Mouse (Mus musculus) midbrain, embryonic 14.5 days (tissue): ENCODE measurements around the gene Smg7. TPM values are rescaled to one million over a fixed set of nuclear protein-coding genes. Genes with fewer than 3 reads are reported as not detected.

ENCODE experiments used
- ATAC-seq: fragments of 200-750 bp; cut with Nextera tagmentation; 2 replicates; pipeline ENCODE4 v1.8.0; 2017; ENCODE audit warnings: moderate number of reproducible peaks, moderate library complexity; ENCODE audit not compliant: low FRiP score, low TSS enrichment
- DNase-seq: peaks from one replicate; pipeline ENCODE4 v3.0.0-alpha.2; 2015
- H3K27ac ChIP-seq: fragments of 300-500 bp; sonication (generic); replicated peaks from 2 replicates; pipeline ENCODE4 v1.5.1; 2014; ENCODE audit warnings: mild to moderate bottlenecking, low read depth, low read length, moderate library complexity
- H3K27me3 ChIP-seq: fragments of 300-500 bp; sonication (generic); 2 replicates; pipeline ENCODE4 v1.6.1; 2014; ENCODE audit warnings: low read length, control low read depth, mixed read lengths; ENCODE audit not compliant: control insufficient read depth, insufficient read depth
- H3K36me3 ChIP-seq: fragments of 300-500 bp; sonication (generic); 2 replicates; pipeline ENCODE4 v1.6.1; 2014; ENCODE audit warnings: low read length, control low read depth; ENCODE audit not compliant: control insufficient read depth, insufficient read depth
- H3K4me1 ChIP-seq: fragments of 300-500 bp; sonication (generic); 2 replicates; pipeline ENCODE4 v1.6.1; 2014; ENCODE audit warnings: mild to moderate bottlenecking, antibody characterized with exemption, low read length, control low read depth; ENCODE audit not compliant: control insufficient read depth, insufficient read depth
- H3K4me2 ChIP-seq: fragments of 300-500 bp; sonication (generic); 2 replicates; pipeline ENCODE4 v1.6.1; 2014; ENCODE audit warnings: mild to moderate bottlenecking, low read length, moderate library complexity
- H3K4me3 ChIP-seq: fragments of 300-500 bp; sonication (generic); replicated peaks from 2 replicates; pipeline ENCODE4 v1.5.1; 2014; ENCODE audit warnings: low read depth, low read length
- H3K9ac ChIP-seq: fragments of 300-500 bp; sonication (generic); replicated peaks from 2 replicates; pipeline ENCODE4 v1.6.1; 2014; ENCODE audit warnings: mild to moderate bottlenecking, low read length, moderate library complexity
- H3K9me3 ChIP-seq: fragments of 300-500 bp; sonication (generic); 2 replicates; pipeline ENCODE4 v1.6.1; 2016; ENCODE audit warnings: low read length, control low read depth, mixed read lengths; ENCODE audit not compliant: control insufficient read depth
- WGBS: fragments of 180-500 bp; shearing (Covaris S2); extraction: QIAGEN DNeasy Blood & Tissue Kit; methylation state at CpG from one replicate; pipeline ENCODE4 v1.1.7; 2014; 5-methylcytosine and 5-hydroxymethylcytosine counted together
- polyA plus RNA-seq: library from polyadenylated mRNA; unstranded; fragments of >200 nt; fragmentation: Nextera tagmentation; extraction: Ambion mirVana; gene quantifications from 2 replicates; pipeline ENCODE4 v1.2.1, GENCODE M21; 2014

Gene Smg7
- polyA plus RNA-seq, result 41.7 and 47.3 TPM in 2 replicates

DNA sequence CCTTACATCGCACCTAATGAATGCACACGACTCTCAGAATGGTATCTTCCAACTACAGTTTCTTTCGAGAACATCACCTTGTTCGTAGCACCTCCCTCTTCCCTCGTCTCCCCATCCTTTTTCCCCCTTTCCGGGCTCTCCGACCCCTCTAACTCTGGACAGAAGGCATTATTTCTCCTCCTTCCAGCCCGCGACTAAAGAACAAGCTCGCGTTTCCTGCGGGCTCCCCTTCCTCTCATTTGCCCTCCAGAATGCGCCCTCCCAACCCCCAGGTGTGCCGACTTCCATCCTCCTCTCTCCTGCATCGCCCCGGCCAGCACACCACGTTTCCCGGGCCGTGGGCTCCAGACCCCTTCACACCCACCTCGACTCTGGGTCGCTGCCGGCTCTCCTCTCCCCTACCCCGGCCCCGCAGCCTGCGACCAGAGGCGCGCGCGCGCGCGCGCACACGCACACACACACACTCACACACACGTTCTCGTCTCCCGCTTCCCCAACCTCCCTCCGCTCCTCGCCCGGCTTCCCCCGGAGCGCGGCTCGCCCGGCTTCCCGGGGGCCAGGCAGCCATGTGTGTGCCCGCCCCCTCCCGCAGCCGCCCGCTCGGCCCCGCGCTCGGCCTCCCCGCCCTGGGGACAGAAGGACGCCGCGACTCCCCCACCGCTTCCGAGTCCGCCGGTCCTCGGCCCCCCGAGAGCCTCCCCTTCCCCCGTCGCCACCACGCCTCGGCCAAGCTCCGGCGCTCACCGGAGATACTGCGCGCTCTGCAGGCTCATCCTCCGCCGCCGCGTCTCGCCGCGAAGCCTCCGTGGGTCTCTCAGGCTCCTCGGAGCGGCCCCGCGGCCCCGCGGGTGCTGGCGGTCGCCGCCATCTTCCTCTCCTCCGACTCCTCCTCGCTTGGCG lies at the start of gene Smg7:
Gene Smg7, minus strand, starts transcription at position 882 of the 900 bp plus-strand sequence.
- peak within 1 kb of the TSS; percentile 97 for H3K4me2 ChIP-seq
- under 1% methylated on average over 86 of the region's 93 CpGs for WGBS
- peak within 1 kb of the TSS; percentile 99 for H3K27ac ChIP-seq
- ATAC-seq, result peak; percentile 51
- H3K27me3 ChIP-seq, result no peaks in the 10 kb centered on the region
- DNase-seq, result peak; percentile 84
- H3K36me3 ChIP-seq, result 0 out of 2 replicates have a peak, but pooled peaks cover 2% of the 10 kb centered on the region
- no peaks in the 10 kb centered on the region for H3K9me3 ChIP-seq
- H3K4me3 ChIP-seq, result peak within 1 kb of the TSS; percentile 83
- H3K4me1 ChIP-seq, result peaks cover 11% of the 10 kb centered on the region
- H3K9ac ChIP-seq, result peak within 1 kb of the TSS; percentile 87

DNA sequence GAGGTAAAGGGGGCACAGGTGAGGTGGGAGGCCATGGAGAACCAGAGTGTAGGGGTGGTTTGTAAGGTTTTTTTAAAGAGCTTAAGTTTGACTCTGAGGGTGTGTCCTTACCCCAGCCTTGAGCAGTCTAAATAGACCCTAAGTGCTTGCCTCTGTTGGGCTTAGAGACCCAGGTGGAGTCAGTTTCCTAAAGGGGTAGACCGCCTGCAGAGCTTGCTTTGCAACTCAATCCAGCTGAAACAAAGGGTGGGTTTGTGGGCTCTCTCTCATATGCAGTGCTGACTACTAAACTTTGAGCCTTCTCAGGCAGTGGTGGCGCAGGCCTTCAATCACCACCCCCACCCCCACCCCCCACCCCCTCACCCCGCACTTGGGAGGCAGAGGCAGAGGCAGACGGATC lies 40.5 kb upstream of the Smg7 start:
- H3K4me1 ChIP-seq, result no peaks in the 10 kb centered on the region
- no peaks in the 10 kb centered on the region for H3K9me3 ChIP-seq
- 49% methylated on average over 4 of the region's 4 CpGs for WGBS
- H3K4me3 ChIP-seq, result no peak overlapping the region
- H3K9ac ChIP-seq, result no peak overlapping the region
- no peak for DNase-seq
- no peak overlapping the region for H3K4me2 ChIP-seq
- no peak for ATAC-seq
- no peak overlapping the region for H3K27ac ChIP-seq
- no peaks in the 10 kb centered on the region for H3K27me3 ChIP-seq
- no peaks in the 10 kb centered on the region for H3K36me3 ChIP-seq

DNA sequence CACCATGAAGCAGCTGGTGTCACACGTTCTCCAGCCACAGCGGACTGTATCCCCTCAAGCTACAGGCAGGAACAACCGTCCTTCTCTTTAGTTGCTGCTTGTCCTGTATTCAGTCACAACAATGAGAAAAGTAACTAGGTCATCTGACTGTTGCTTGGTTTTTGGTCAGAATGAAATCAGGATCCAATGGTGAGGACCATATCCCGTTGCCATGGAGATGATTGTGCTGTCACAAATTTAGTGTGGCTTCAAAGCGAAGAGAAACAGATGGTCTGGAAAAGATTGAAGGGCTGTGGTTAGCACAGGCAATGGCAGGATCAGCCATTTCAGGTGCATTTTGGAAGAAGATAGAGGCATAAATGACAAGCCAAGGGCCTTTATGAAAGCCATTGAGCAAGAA lies 33.9 kb upstream of the Smg7 start:
- no peak overlapping the region for H3K9ac ChIP-seq
- DNase-seq (peak; percentile 12), ATAC-seq (no peak)
- H3K4me3 ChIP-seq, result no peak overlapping the region
- H3K4me2 ChIP-seq, result no peak overlapping the region
- no peak overlapping the region for H3K27ac ChIP-seq
- H3K4me1 ChIP-seq, result no peaks in the 10 kb centered on the region
- 78% methylated on average over 5 of the region's 5 CpGs for WGBS
- H3K36me3 ChIP-seq, result no peaks in the 10 kb centered on the region
- no peaks in the 10 kb centered on the region for H3K9me3 ChIP-seq
- no peaks in the 10 kb centered on the region for H3K27me3 ChIP-seq

DNA sequence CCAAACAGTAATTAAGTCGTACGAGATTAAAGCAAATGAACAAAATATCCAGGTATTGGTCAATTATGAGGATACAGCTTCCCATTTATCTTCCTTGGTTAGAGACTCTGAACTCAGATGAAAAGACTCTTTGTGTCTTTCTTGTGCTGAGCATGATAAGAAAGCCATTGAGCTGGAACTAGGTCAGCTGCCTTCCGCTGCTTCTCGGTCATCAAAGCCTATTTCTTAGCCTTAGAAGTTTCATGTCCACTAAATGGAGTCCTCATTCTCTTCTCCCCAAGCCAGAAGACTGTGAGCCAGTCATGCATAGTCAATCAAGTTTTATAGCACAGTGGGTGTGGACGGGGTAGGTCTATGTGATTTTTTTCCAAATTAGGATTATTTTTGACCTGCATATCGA lies 33.0 kb upstream of the Smg7 start:
- no peaks in the 10 kb centered on the region for H3K9me3 ChIP-seq
- peak; percentile 6 for DNase-seq
- no peak overlapping the region for H3K9ac ChIP-seq
- H3K27me3 ChIP-seq, result no peaks in the 10 kb centered on the region
- no peak overlapping the region for H3K4me2 ChIP-seq
- H3K27ac ChIP-seq, result no peak overlapping the region
- H3K4me1 ChIP-seq, result no peaks in the 10 kb centered on the region
- no peak for ATAC-seq
- H3K4me3 ChIP-seq, result no peak overlapping the region
- 38% methylated on average over 6 of the region's 6 CpGs for WGBS
- no peaks in the 10 kb centered on the region for H3K36me3 ChIP-seq

DNA sequence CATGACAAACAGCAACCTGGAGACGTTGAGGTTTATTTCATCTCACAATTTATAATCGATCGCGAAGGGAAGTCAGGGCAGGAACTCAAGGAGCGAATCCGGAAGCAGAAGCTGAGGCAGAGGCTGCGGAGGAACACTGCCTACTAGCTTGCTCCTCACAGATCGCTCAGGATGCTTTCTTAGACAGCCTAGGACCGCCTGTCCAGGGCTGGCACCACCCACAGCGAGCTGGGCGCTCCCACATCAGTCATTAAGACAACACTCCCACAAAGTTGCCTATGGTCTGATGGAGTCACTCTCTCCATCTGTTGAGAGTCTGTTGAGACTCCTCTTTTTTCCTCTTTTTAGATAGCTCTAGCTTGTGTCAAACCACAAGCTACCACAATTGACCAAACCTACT lies 31.5 kb upstream of the Smg7 start:
- Histone ChIP-seq H3K36me3 (no peaks in the 10 kb centered on the region), H3K4me3 (no peak overlapping the region), H3K4me1 (no peaks in the 10 kb centered on the region), H3K27me3 (no peaks in the 10 kb centered on the region), H3K9me3 (no peaks in the 10 kb centered on the region), H3K4me2 (no peak overlapping the region), H3K9ac (no peak overlapping the region), H3K27ac (no peak overlapping the region)
- DNase-seq (no peak), ATAC-seq (no peak)
- 62% methylated on average over 11 of the region's 11 CpGs for WGBS

DNA sequence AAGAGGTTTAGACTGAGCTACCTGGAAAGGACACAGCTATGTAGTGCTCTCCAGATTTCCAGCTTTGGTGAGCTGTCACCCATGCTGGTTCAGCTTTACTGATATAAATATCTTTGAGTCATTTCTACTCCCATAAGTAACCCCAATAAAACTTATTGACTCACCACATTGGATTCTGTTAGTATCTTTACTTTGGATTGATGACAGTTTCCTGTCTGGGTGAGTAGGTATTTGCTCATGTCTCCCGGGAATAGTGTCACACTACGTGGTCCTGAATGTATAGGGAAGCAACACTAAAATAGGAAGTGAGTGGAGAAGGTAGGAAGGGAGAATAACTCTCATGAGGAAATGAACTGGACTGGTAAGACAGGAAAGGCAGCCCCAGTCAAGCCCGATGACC lies 19.3 kb upstream of the Smg7 start:
- no peaks in the 10 kb centered on the region for H3K27me3 ChIP-seq
- no peak for DNase-seq
- H3K36me3 ChIP-seq, result no peaks in the 10 kb centered on the region
- no peak for ATAC-seq
- WGBS, result 94% methylated on average over 3 of the region's 3 CpGs
- no peak overlapping the region for H3K27ac ChIP-seq
- no peaks in the 10 kb centered on the region for H3K9me3 ChIP-seq
- H3K4me3 ChIP-seq, result no peak overlapping the region
- H3K4me2 ChIP-seq, result no peak overlapping the region
- H3K9ac ChIP-seq, result no peak overlapping the region
- H3K4me1 ChIP-seq, result no peaks in the 10 kb centered on the region

DNA sequence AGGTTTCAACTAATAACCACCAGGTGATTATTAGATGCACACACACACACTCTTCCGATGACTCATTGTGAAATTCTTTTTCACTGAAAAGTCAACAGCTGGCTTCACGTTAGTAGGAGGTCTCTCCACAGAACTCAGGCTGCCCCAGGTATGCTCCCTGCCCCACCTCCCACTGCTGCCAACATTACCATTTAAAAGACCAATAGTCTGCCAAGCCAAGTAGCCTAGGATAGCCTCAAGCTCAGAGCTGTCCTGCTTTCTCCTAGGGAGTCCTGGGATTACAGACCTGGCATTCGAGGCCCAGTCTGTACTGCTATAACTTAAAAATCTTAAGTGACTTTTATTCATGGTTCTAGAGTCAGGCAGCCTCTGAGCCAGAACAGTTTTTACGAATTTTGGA lies 15.2 kb upstream of the Smg7 start:
- Histone ChIP-seq H3K27ac (no peak overlapping the region), H3K36me3 (no peaks in the 10 kb centered on the region), H3K27me3 (no peaks in the 10 kb centered on the region), H3K4me2 (no peak overlapping the region), H3K9me3 (no peaks in the 10 kb centered on the region), H3K4me1 (no peaks in the 10 kb centered on the region), H3K4me3 (no peak overlapping the region), H3K9ac (no peak overlapping the region)
- DNase-seq (no peak), ATAC-seq (no peak)
- WGBS, result 82% methylated on average over 4 of the region's 4 CpGs

DNA sequence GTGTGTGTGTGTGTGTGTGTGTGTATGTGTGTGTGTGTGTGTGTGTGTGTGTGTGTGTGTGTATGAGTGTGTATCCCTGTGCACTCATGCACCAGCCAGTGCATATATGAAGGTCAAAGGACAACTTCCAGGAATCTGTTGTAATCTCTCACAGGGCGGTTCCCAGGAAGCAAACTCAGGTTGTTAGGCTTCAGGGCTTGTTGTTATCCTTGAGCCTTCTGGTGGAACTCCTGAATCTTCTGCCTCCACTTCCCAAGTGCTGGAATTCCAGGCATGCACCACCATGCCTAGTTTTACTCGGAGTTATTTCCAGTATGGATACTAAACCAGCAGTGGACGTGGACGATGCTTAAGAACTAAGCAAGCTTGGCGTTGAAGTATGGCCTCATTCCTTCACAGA lies 14.5 kb upstream of the Smg7 start:
- H3K36me3 ChIP-seq, result no peaks in the 10 kb centered on the region
- H3K4me3 ChIP-seq, result no peak overlapping the region
- no peaks in the 10 kb centered on the region for H3K9me3 ChIP-seq
- H3K4me2 ChIP-seq, result no peak overlapping the region
- H3K9ac ChIP-seq, result no peak overlapping the region
- H3K4me1 ChIP-seq, result no peaks in the 10 kb centered on the region
- no peaks in the 10 kb centered on the region for H3K27me3 ChIP-seq
- DNase-seq, result no peak
- 89% methylated on average over 5 of the region's 5 CpGs for WGBS
- no peak for ATAC-seq
- H3K27ac ChIP-seq, result no peak overlapping the region

DNA sequence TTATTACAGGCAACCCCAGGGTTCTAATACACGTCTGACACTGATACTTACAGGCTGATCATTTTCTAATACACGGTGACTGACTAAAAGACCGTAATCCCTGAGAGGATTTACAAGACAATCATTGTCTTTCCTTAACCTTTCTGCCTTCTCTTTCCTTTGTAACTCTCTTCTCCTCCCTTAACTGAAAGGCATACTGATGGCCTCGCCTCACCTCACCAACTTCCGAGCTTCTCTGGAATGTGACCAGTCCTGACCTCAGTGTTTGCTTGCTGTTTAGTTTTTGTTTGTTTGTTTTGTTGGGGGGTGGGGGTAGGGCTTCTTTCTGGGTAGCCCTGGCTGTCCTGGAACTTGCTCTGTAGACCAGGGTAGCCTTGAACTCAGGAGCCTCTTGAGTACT lies 13.3 kb upstream of the Smg7 start:
- H3K9me3 ChIP-seq, result no peaks in the 10 kb centered on the region
- no peak overlapping the region for H3K27ac ChIP-seq
- no peaks in the 10 kb centered on the region for H3K36me3 ChIP-seq
- DNase-seq, result no peak
- no peaks in the 10 kb centered on the region for H3K27me3 ChIP-seq
- ATAC-seq, result no peak
- H3K9ac ChIP-seq, result no peak overlapping the region
- no peaks in the 10 kb centered on the region for H3K4me1 ChIP-seq
- H3K4me3 ChIP-seq, result no peak overlapping the region
- no peak overlapping the region for H3K4me2 ChIP-seq
- 17% methylated on average over 5 of the region's 5 CpGs for WGBS
